Mouse (Mus musculus) urinary bladder, postnatal 14 days (tissue): ENCODE measurements around the gene Tm7sf3.
"Not testable (repeated sequence)": the region's sequence is repeated elsewhere in the genome, so short reads cannot be mapped to it uniquely, and the experiment has no call there.

Source experiments
- DNase-seq: peaks from one replicate; pipeline ENCODE4 v3.0.0; 2021; ENCODE audit warnings: low spot score

Tm7sf3 gene

GRCm38 (mm10) chr6:146613907-146614306 is 28.7 kb downstream of the Tm7sf3 start:
- DNase-seq, result no peak

GRCm38 (mm10) chr6:146612736-146613135 is 29.9 kb downstream of the Tm7sf3 start:
- DNase-seq, result no peak

GRCm38 (mm10) chr6:146611897-146612296 is 30.7 kb downstream of the Tm7sf3 start:
- DNase-seq, result no peak

GRCm38 (mm10) chr6:146611385-146611784 is 31.2 kb downstream of the Tm7sf3 start:
- no peak for DNase-seq

- no peak for DNase-seq
These were observed 39.0 kb downstream of the Tm7sf3 start for GRCm38 (mm10) chr6:146603651-146604050.

- no peak for DNase-seq
These were observed 40.0 kb downstream of the Tm7sf3 start for GRCm38 (mm10) chr6:146602601-146603000.

GRCm38 (mm10) chr6:146585134-146585533 is 57.5 kb downstream of the Tm7sf3 start:
- DNase-seq, result no peak

GRCm38 (mm10) chr6:146583366-146584046 is 59.1 kb downstream of the Tm7sf3 start:
- no peak for DNase-seq

GRCm38 (mm10) chr6:146580381-146580926 is 62.2 kb downstream of the Tm7sf3 start:
- no peak for DNase-seq

GRCm38 (mm10) chr6:146578586-146578985 is 64.0 kb downstream of the Tm7sf3 start:
- peak; percentile 24 for DNase-seq

- DNase-seq, result peak; percentile 80
These were observed 64.5 kb downstream of the Tm7sf3 start for GRCm38 (mm10) chr6:146578111-146578531.

- peak; percentile 98 for DNase-seq
These were observed 65.1 kb downstream of the Tm7sf3 start, which contains the start of gene Ints13 for GRCm38 (mm10) chr6:146577310-146578109. Ints13 (minus strand) TSS chr6:146577835.

GRCm38 (mm10) chr6:146576903-146577302 is 65.7 kb downstream of the Tm7sf3 start, which contains the start of gene Fgfr1op2:
Fgfr1op2 (plus strand) TSS chr6:146577203.
- no peak for DNase-seq

GRCm38 (mm10) chr6:146572073-146572472 is 70.6 kb downstream of the Tm7sf3 start:
- no peak for DNase-seq

GRCm38 (mm10) chr6:146562461-146562860 is 80.2 kb downstream of the Tm7sf3 start:
- DNase-seq, result not testable (repeated sequence)
